Mouse (Mus musculus) subcutaneous adipose tissue, adult 2 months (tissue): Measurements from ENCODE around the gene Shkbp1. TPM values are rescaled to one million over a fixed set of nuclear protein-coding genes. Genes with fewer than 3 reads are reported as not detected.

Experiments
- polyA plus RNA-seq: library from polyadenylated mRNA; depleted of rRNA; stranded (reverse); fragments of >200 nt; gene quantifications from 2 replicates; pipeline ENCODE4 v1.2.3, GENCODE M21; 2012; ENCODE audit warnings: low replicate concordance; rRNA removed

Gene Shkbp1
- 52.2 and 84.5 TPM in 2 replicates for polyA plus RNA-seq

GRCm38 (mm10) chr7:27355745-27356240 lies at the start of gene Shkbp1:
Shkbp1 (minus strand) TSS chr7:27356019.

GRCm38 (mm10) chr7:27356861-27357594 lies 1.2 kb upstream of the Shkbp1 start, which contains the start of gene Gm20479:
Gm20479 (minus strand) TSS chr7:27357419.

GRCm38 (mm10) chr7:27337175-27337853 lies 18.5 kb downstream of the Shkbp1 start, which contains the start of gene Ltbp4:
Ltbp4 (minus strand) TSS chr7:27337692.

Other genes starting within 250 kb of the Shkbp1 start
- gene Cyp2f2, start 236.1 kb downstream of the Shkbp1 start, polyA plus RNA-seq: 9.0 and 14.8 TPM in 2 replicates
- not detected in 2 replicates for gene Cyp2t4, start 202.3 kb downstream of the Shkbp1 start, polyA plus RNA-seq
- 83.5 and 96.6 TPM in 2 replicates for gene Egln2, start 189.2 kb downstream of the Shkbp1 start, polyA plus RNA-seq
- gene Rab4b, start 177.1 kb downstream of the Shkbp1 start, polyA plus RNA-seq: 77.9 and 79.4 TPM in 2 replicates
- gene Gm21983, start 174.9 kb downstream of the Shkbp1 start, polyA plus RNA-seq: 0.17 TPM in 1 of 2 replicates, not detected in the other
- gene Mia, start 174.9 kb downstream of the Shkbp1 start, polyA plus RNA-seq: 1.1 TPM in 1 of 2 replicates, not detected in the other
- 20.1 and 21.9 TPM in 2 replicates for gene BC024978, start 160.2 kb downstream of the Shkbp1 start, polyA plus RNA-seq
- 111 and 233 TPM in 2 replicates for gene Snrpa, start 159.7 kb downstream of the Shkbp1 start, polyA plus RNA-seq
- gene Itpkc, start 127.4 kb downstream of the Shkbp1 start, polyA plus RNA-seq: 7.3 and 14.0 TPM in 2 replicates
- 50.2 and 54.2 TPM in 2 replicates for gene Coq8b, start 123.0 kb downstream of the Shkbp1 start, polyA plus RNA-seq
- 30.1 and 76.4 TPM in 2 replicates for gene Numbl, start 97.6 kb downstream of the Shkbp1 start, polyA plus RNA-seq
- 418 and 455 TPM in 2 replicates for gene Ltbp4, start 18.3 kb downstream of the Shkbp1 start, polyA plus RNA-seq
- gene Gm20479, start 1.4 kb upstream of the Shkbp1 start, polyA plus RNA-seq: 3.5 TPM in 1 of 2 replicates, not detected in the other
- 0.20 and 1.8 TPM in 2 replicates for gene Sptbn4, start 91.7 kb upstream of the Shkbp1 start, polyA plus RNA-seq
- 102 and 175 TPM in 2 replicates for gene Blvrb, start 92.0 kb upstream of the Shkbp1 start, polyA plus RNA-seq
- 13.2 and 20.4 TPM in 2 replicates for gene Sertad3, start 117.7 kb upstream of the Shkbp1 start, polyA plus RNA-seq
- 20.8 and 33.0 TPM in 2 replicates for gene Sertad1, start 130.9 kb upstream of the Shkbp1 start, polyA plus RNA-seq
- 1.5 and 2.9 TPM in 2 replicates for gene Prx, start 143.3 kb upstream of the Shkbp1 start, polyA plus RNA-seq
- 0.66 and 1.7 TPM in 2 replicates for gene Hipk4, start 167.2 kb upstream of the Shkbp1 start, polyA plus RNA-seq
- 117 and 156 TPM in 2 replicates for gene Pld3, start 197.2 kb upstream of the Shkbp1 start, polyA plus RNA-seq
- 17.1 and 28.1 TPM in 2 replicates for gene 2310022A10Rik, start 197.2 kb upstream of the Shkbp1 start, polyA plus RNA-seq
- 195 and 320 TPM in 2 replicates for gene Akt2, start 235.5 kb upstream of the Shkbp1 start, polyA plus RNA-seq